Mouse (Mus musculus): ENCODE data around the gene Dcun1d1.

DNA sequence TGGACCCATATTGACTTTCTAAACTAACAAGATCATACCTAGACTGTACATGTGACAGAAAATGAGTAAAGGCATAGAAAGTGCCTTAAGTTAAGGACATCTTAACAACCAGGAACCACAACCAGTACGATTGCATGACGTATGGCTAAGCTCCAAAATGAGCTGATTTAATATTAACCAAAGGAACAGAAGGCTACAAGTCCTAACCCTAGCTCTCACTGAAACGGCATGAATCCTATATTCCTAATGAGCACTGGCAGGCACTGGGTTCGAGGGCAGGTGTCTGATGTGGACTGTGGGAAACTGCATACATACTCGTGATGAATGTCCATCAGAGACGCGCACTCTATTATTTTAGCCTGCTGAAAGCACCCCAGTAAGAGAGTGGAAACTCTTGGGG lies 5.9 kb downstream of the Dcun1d1 start:
- TF ChIP-seq TAL1 (conservative IDR thresholded peaks at IDR 0.05; ENCODE audit: low read depth, low read length) (no peak), GATA2 (IDR thresholded peaks at IDR 0.05; ENCODE audit: borderline replicate concordance, low read depth, low read length) (no peak)

Data from G1E (cell line).